ENCODE assay signal across 28 mouse cellular contexts in the genomic region with DNA sequence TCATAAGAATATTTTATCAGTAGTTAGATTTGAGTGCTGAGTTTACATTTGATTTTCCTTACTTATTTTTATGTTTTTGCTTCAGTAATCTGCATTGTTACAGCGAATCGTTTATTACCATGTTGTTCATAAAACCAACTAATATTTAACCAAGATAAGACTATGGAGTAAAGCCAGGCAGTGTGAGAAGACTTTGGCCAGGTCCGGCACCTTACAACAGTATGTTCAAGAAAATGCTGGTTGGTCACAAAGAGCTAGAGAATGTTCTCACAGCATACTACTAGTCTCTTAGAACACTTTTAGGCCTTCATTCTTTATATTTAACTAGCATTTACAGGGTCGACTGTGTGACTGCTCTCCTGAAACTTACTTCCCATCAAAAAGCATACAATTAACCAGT.
A peak's percentile ranks its signal among the peaks of the same experiment; 100 is the strongest.
DNase-seq lines count a peak whose midpoint lies in the region; ATAC-seq lines count a peak whose summit lies in the region.
"Had no signal": no experiment of that assay in that cellular context is flagged by ENCODE, and none has a peak within 500 bp of the region (broad histone marks: within the 10 kb centered on the region; RNA-seq: fewer than 3 reads in every experiment).

No protein-coding gene starts in this region.

- H3K9ac ChIP-seq in kidney, embryonic 14.5 days (ENCODE audit: low read depth, low read length): no peak overlapping the region
- no peak overlapping the region for H3K9ac ChIP-seq in intestine, embryonic 15.5 days
- H3K9ac ChIP-seq: embryonic facial prominence, embryonic 13.5 days; forebrain, embryonic 12.5 days; forebrain, embryonic 15.5 days; heart, embryonic 12.5 days; heart, embryonic 15.5 days; hindbrain, embryonic 13.5 days had no signal

- ATAC-seq in kidney, embryonic 14.5 days (ENCODE audit: low FRiP score, low TSS enrichment): no peak
- ATAC-seq in intestine, embryonic 15.5 days: peak; percentile 92
- ATAC-seq: activated CD4-positive, CD25-positive, alpha-beta regulatory T cell, adult 4 months; forebrain, embryonic 15.5 days had no signal

- H3K4me1 ChIP-seq in heart, embryonic 10.5 days: no peaks in the 10 kb centered on the region
- no peaks in the 10 kb centered on the region for H3K4me1 ChIP-seq in kidney, embryonic 14.5 days (ENCODE audit: control insufficient read depth, insufficient read depth, low read length)
- H3K4me1 ChIP-seq in intestine, embryonic 15.5 days (replicated peaks): no peaks in the 10 kb centered on the region
- H3K4me1 ChIP-seq: embryonic facial prominence, embryonic 10.5 days; embryonic facial prominence, embryonic 13.5 days; forebrain, embryonic 12.5 days; heart, embryonic 12.5 days; heart, embryonic 15.5 days; hindbrain, embryonic 10.5 days; hindbrain, embryonic 13.5 days had no signal

- H3K27ac ChIP-seq in heart, embryonic 10.5 days: no peak overlapping the region
- H3K27ac ChIP-seq in kidney, embryonic 14.5 days (ENCODE audit: low read depth, low read length): no peak overlapping the region
- no peak overlapping the region for H3K27ac ChIP-seq in intestine, embryonic 15.5 days
- H3K27ac ChIP-seq: embryonic facial prominence, embryonic 10.5 days; embryonic facial prominence, embryonic 13.5 days; forebrain, embryonic 12.5 days; forebrain, embryonic 15.5 days; heart, embryonic 15.5 days; hindbrain, embryonic 10.5 days; hindbrain, embryonic 13.5 days had no signal

- 85% methylated on average over 4 of the region's 4 CpGs for WGBS in heart, embryonic 10.5 days
- 88% methylated on average over 4 of the region's 4 CpGs for WGBS in kidney, embryonic 14.5 days
- 65% methylated on average over 4 of the region's 4 CpGs for WGBS in intestine, embryonic 15.5 days

- H3K4me3 ChIP-seq in heart, embryonic 10.5 days: no peak overlapping the region
- H3K4me3 ChIP-seq in kidney, embryonic 14.5 days (ENCODE audit: low read length): no peak overlapping the region
- no peak overlapping the region for H3K4me3 ChIP-seq in intestine, embryonic 15.5 days (replicated peaks)
- H3K4me3 ChIP-seq: embryonic facial prominence, embryonic 10.5 days; embryonic facial prominence, embryonic 13.5 days; erythroblast, embryonic 14.5 days; forebrain, embryonic 12.5 days; forebrain, embryonic 15.5 days; heart, embryonic 12.5 days; heart, embryonic 15.5 days; hindbrain, embryonic 10.5 days; hindbrain, embryonic 13.5 days had no signal

- H3K36me3 ChIP-seq in heart, embryonic 10.5 days: no peaks in the 10 kb centered on the region
- no peaks in the 10 kb centered on the region for H3K36me3 ChIP-seq in kidney, embryonic 14.5 days (ENCODE audit: control insufficient read depth, insufficient read depth, low read length)
- H3K36me3 ChIP-seq in intestine, embryonic 15.5 days: no peaks in the 10 kb centered on the region
- H3K36me3 ChIP-seq: embryonic facial prominence, embryonic 10.5 days; embryonic facial prominence, embryonic 13.5 days; forebrain, embryonic 12.5 days; forebrain, embryonic 15.5 days; heart, embryonic 12.5 days; heart, embryonic 15.5 days; hindbrain, embryonic 10.5 days; hindbrain, embryonic 13.5 days had no signal

- H3K9me3 ChIP-seq in heart, embryonic 10.5 days: no peaks in the 10 kb centered on the region
- H3K9me3 ChIP-seq in kidney, embryonic 14.5 days (ENCODE audit: control insufficient read depth, low read length): no peaks in the 10 kb centered on the region
- no peaks in the 10 kb centered on the region for H3K9me3 ChIP-seq in intestine, embryonic 15.5 days
- H3K9me3 ChIP-seq: embryonic facial prominence, embryonic 10.5 days; embryonic facial prominence, embryonic 13.5 days; forebrain, embryonic 12.5 days; forebrain, embryonic 15.5 days; heart, embryonic 12.5 days; heart, embryonic 15.5 days; hindbrain, embryonic 10.5 days; hindbrain, embryonic 13.5 days had no signal

- no peaks in the 10 kb centered on the region for H3K27me3 ChIP-seq in heart, embryonic 10.5 days (ENCODE audit: insufficient read depth, poor library complexity, severe bottlenecking)
- H3K27me3 ChIP-seq in kidney, embryonic 14.5 days (ENCODE audit: control insufficient read depth, insufficient read depth, low read length): no peaks in the 10 kb centered on the region
- no peaks in the 10 kb centered on the region for H3K27me3 ChIP-seq in intestine, embryonic 15.5 days (replicated peaks)
- H3K27me3 ChIP-seq: embryonic facial prominence, embryonic 13.5 days; forebrain, embryonic 12.5 days; forebrain, embryonic 15.5 days; heart, embryonic 12.5 days; heart, embryonic 15.5 days; hindbrain, embryonic 13.5 days had no signal

- DNase-seq in heart, adult 11 months: peak; percentile 66
- no peak for DNase-seq in heart, embryonic 10.5 days (ENCODE audit: low spot score)
- DNase-seq in kidney, adult 9 months: peak; percentile 49
- DNase-seq in kidney, postnatal 36 days: peak; percentile 25 to 47
- DNase-seq in kidney, postnatal 25 days: no peak
- no peak for DNase-seq in thymus, postnatal 4 days
- DNase-seq: adrenal gland, adult 8-10 months; adrenal gland, postnatal 25 days; cerebellum, adult 11-12 months; cerebellum, adult 8-10 months; cerebellum, postnatal 10 days; cerebellum, postnatal 36 days; embryo, embryonic 11 days; gastrocnemius, postnatal 25 days; heart, postnatal 10 days; heart, postnatal 36 days had no signal

- no peak overlapping the region for H3K4me2 ChIP-seq in kidney, embryonic 14.5 days (replicated peaks; ENCODE audit: low read depth, low read length)
- no peak overlapping the region for H3K4me2 ChIP-seq in intestine, embryonic 15.5 days (replicated peaks)
- H3K4me2 ChIP-seq: embryonic facial prominence, embryonic 13.5 days; forebrain, embryonic 12.5 days; forebrain, embryonic 15.5 days; heart, embryonic 12.5 days; heart, embryonic 15.5 days; hindbrain, embryonic 13.5 days had no signal

Comparison
In these comparisons a context has a peak if more than half of its experiments do, and no peak if none do; other contexts are left out.
1. DNase-seq: peak in heart, adult 11 months (single experiment), kidney, adult 9 months (single experiment) and kidney, postnatal 36 days (2 of 2); none in heart, embryonic 10.5 days (single experiment), kidney, postnatal 25 days (0 of 2) and thymus, postnatal 4 days (single experiment).